Mouse (Mus musculus) spleen, adult 2 months (tissue): ENCODE data around the gene Ccdc47.

Experiments used
- CTCF ChIP-seq: fragments of 200-500 bp; IDR thresholded peaks from 2 replicates; pipeline ENCODE4 v1.5.1; 2011; ENCODE audit warnings: mild to moderate bottlenecking, inconsistent platforms; ENCODE audit not compliant: insufficient read depth, insufficient read length, insufficient replicate concordance; ENCODE audit errors: extremely low read depth
- POLR2A ChIP-seq: fragments of 200-500 bp; IDR thresholded peaks from 2 replicates; pipeline ENCODE4 v1.6.1; 2011; ENCODE audit warnings: low read depth, low read length, inconsistent platforms

GRCm38 (mm10) chr11:106194891-106195290 lies 21.3 kb downstream of the Ccdc47 start:
- TF ChIP-seq POLR2A (no peak), CTCF (no peak)
